ENCODE assay signal across 9 mouse cellular contexts in the genomic region with DNA sequence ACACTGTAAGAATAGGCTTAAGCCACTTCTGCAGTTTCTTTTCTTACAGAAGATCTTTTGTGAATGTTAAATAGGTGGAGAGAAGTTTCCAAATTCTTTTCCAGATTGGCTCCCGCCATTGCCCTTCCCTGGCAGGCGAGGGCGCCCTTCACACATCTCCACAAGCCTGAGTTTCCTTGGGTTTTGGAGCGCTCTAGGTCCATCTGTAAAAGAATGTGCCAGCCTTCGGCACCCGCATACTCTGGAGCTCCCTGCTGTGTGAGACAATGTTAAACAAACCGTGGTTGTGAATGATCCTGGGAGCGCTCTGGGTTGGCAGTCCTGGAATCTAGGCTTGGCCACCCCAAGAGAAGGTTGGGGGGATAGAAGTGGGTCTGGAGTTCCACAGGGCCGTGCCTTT.
DNase-seq lines count a peak whose midpoint lies in the region; ATAC-seq and TF ChIP-seq lines count a peak whose summit lies in the region.
"Had no signal": no experiment of that assay in that cellular context is flagged by ENCODE, and none has a peak within 500 bp of the region (broad histone marks: within the 10 kb centered on the region; RNA-seq: fewer than 3 reads in every experiment).

No protein-coding gene starts in this region.

- WGBS in embryonic facial prominence, embryonic 10.5 days: 4% methylated on average over 9 of the region's 9 CpGs
- 4% methylated on average over 9 of the region's 9 CpGs for WGBS in hindbrain, embryonic 16.5 days
- WGBS in limb, embryonic 14.5 days: 3% methylated on average over 9 of the region's 9 CpGs
- 5% methylated on average over 9 of the region's 9 CpGs for WGBS in stomach, embryonic 16.5 days

- no peak for TF ChIP-seq EP300 in ES-Bruce4 (IDR thresholded peaks at IDR 0.05; ENCODE audit: insufficient read depth, low read depth, low read length)

- peaks cover 2% of the 10 kb centered on the region for H3K4me1 ChIP-seq in ES-Bruce4 (ENCODE audit: control insufficient read depth, insufficient read depth, low read length)
- H3K4me1 ChIP-seq in embryonic facial prominence, embryonic 10.5 days: peaks cover 20% of the 10 kb centered on the region
- H3K4me1 ChIP-seq in hindbrain, embryonic 16.5 days (ENCODE audit: control insufficient read depth, insufficient read depth, low read depth, low read length): peaks cover 19% of the 10 kb centered on the region
- H3K4me1 ChIP-seq in limb, embryonic 14.5 days (ENCODE audit: control insufficient read depth, insufficient read depth, low read length): no peaks in the 10 kb centered on the region
- H3K4me1 ChIP-seq in stomach, embryonic 16.5 days (ENCODE audit: control insufficient read depth, insufficient read depth, low read length): no peaks in the 10 kb centered on the region

- TF ChIP-seq POLR2A in ES-Bruce4 (IDR thresholded peaks at IDR 0.05; ENCODE audit: insufficient read depth, low read length): no peak
- no peak for TF ChIP-seq POLR2A in limb, embryonic 14.5 days (IDR thresholded peaks at IDR 0.05; ENCODE audit: borderline replicate concordance, extremely low read depth, insufficient read depth, insufficient read length)

- ATAC-seq in hindbrain, embryonic 16.5 days: peak; percentile 57
- ATAC-seq in limb, embryonic 14.5 days (ENCODE audit: low FRiP score, low read depth): 0 out of 2 replicates have a peak, but pooled peaks have one; percentile 9
- ATAC-seq in stomach, embryonic 16.5 days (ENCODE audit: insufficient read depth, low FRiP score): peak; percentile 38
- no peak for ATAC-seq in inflammation-experienced regulatory T-cells, adult 6 months

- no peaks in the 10 kb centered on the region for H3K27me3 ChIP-seq in ES-Bruce4 (ENCODE audit: control insufficient read depth, insufficient read depth, low read length, poor library complexity, severe bottlenecking)
- peaks cover 6% of the 10 kb centered on the region for H3K27me3 ChIP-seq in embryonic facial prominence, embryonic 10.5 days (replicated peaks; ENCODE audit: low read depth, poor library complexity, severe bottlenecking)
- no peaks in the 10 kb centered on the region for H3K27me3 ChIP-seq in hindbrain, embryonic 16.5 days (replicated peaks; ENCODE audit: control insufficient read depth, insufficient read depth, low read length)
- H3K27me3 ChIP-seq in limb, embryonic 14.5 days (ENCODE audit: control insufficient read depth, insufficient read depth, low read length): peaks cover 10% of the 10 kb centered on the region; the same call in 1 of the 2 replicates
- H3K27me3 ChIP-seq in stomach, embryonic 16.5 days (ENCODE audit: control insufficient read depth, insufficient read depth, low read length): no peaks in the 10 kb centered on the region

- H3K4me2 ChIP-seq in hindbrain, embryonic 16.5 days (ENCODE audit: low read length): peak overlapping the region; percentile 69
- H3K4me2 ChIP-seq in limb, embryonic 14.5 days (replicated peaks; ENCODE audit: low read depth, low read length, severe bottlenecking): peak overlapping the region; percentile 56; the same call in 1 of the 2 replicates
- H3K4me2 ChIP-seq in stomach, embryonic 16.5 days (ENCODE audit: low read depth, low read length): no peak overlapping the region

- no peak overlapping the region for H3K27ac ChIP-seq in ES-Bruce4 (ENCODE audit: insufficient read depth, low read length)
- peak overlapping the region; percentile 57; the same call in 1 of the 2 replicates for H3K27ac ChIP-seq in embryonic facial prominence, embryonic 10.5 days (replicated peaks)
- peak overlapping the region; percentile 68 for H3K27ac ChIP-seq in hindbrain, embryonic 16.5 days (ENCODE audit: low read depth, low read length)
- H3K27ac ChIP-seq in limb, embryonic 14.5 days (replicated peaks; ENCODE audit: low read depth, low read length): no peak overlapping the region
- no peak overlapping the region for H3K27ac ChIP-seq in stomach, embryonic 16.5 days (ENCODE audit: low read length)

- H3K9ac ChIP-seq in ES-Bruce4 (ENCODE audit: low read depth, poor library complexity, severe bottlenecking): no peak overlapping the region
- H3K9ac ChIP-seq in hindbrain, embryonic 16.5 days (ENCODE audit: low read depth, low read length): 0 out of 2 replicates have a peak overlapping the region, but pooled peaks have one; percentile 32
- no peak overlapping the region for H3K9ac ChIP-seq in limb, embryonic 14.5 days (ENCODE audit: low read depth, low read length, severe bottlenecking)
- no peak overlapping the region for H3K9ac ChIP-seq in stomach, embryonic 16.5 days (ENCODE audit: low read length)

- TF ChIP-seq CTCF in ES-Bruce4 (IDR thresholded peaks at IDR 0.05; ENCODE audit: low read depth, low read length): peak; percentile 76

- H3K4me3 ChIP-seq in ES-Bruce4 (ENCODE audit: low read depth, low read length): peak overlapping the region; percentile 43
- peak overlapping the region; percentile 60 for H3K4me3 ChIP-seq in embryonic facial prominence, embryonic 10.5 days
- peak overlapping the region; percentile 44 for H3K4me3 ChIP-seq in hindbrain, embryonic 16.5 days (ENCODE audit: low read length)
- H3K4me3 ChIP-seq in limb, embryonic 14.5 days (replicated peaks; ENCODE audit: low read length): no peak overlapping the region
- H3K4me3 ChIP-seq in stomach, embryonic 16.5 days (replicated peaks; ENCODE audit: low read length): no peak overlapping the region
- H3K4me3 ChIP-seq: erythroblast, embryonic 14.5 days had no signal

- no peaks in the 10 kb centered on the region for H3K9me3 ChIP-seq in ES-Bruce4 (replicated peaks; ENCODE audit: control insufficient read depth, insufficient read depth, low read length, poor library complexity, severe bottlenecking)
- H3K9me3 ChIP-seq in embryonic facial prominence, embryonic 10.5 days: no peaks in the 10 kb centered on the region
- no peaks in the 10 kb centered on the region for H3K9me3 ChIP-seq in hindbrain, embryonic 16.5 days (ENCODE audit: control insufficient read depth, low read length)
- H3K9me3 ChIP-seq in limb, embryonic 14.5 days (ENCODE audit: control insufficient read depth, low read length): no peaks in the 10 kb centered on the region
- no peaks in the 10 kb centered on the region for H3K9me3 ChIP-seq in stomach, embryonic 16.5 days (replicated peaks; ENCODE audit: control insufficient read depth, low read length)

- H3K36me3 ChIP-seq in ES-Bruce4 (ENCODE audit: control insufficient read depth, insufficient read depth, low read length, poor library complexity, severe bottlenecking): no peaks in the 10 kb centered on the region
- no peaks in the 10 kb centered on the region for H3K36me3 ChIP-seq in embryonic facial prominence, embryonic 10.5 days (replicated peaks)
- H3K36me3 ChIP-seq in hindbrain, embryonic 16.5 days (ENCODE audit: control insufficient read depth, insufficient read depth, low read length): no peaks in the 10 kb centered on the region
- H3K36me3 ChIP-seq in limb, embryonic 14.5 days (ENCODE audit: control insufficient read depth, insufficient read depth, low read length): no peaks in the 10 kb centered on the region
- no peaks in the 10 kb centered on the region for H3K36me3 ChIP-seq in stomach, embryonic 16.5 days (ENCODE audit: control insufficient read depth, insufficient read depth, low read length)

- peak; percentile 2 for DNase-seq in adrenal gland, adult 2 months
- DNase-seq in adrenal gland, postnatal 4 days (ENCODE audit: low spot score in 2 of 2): no peak
- DNase-seq in embryonic facial prominence, embryonic 10.5 days (ENCODE audit: low spot score): peak; percentile 43
- DNase-seq in limb, embryonic 14.5 days (ENCODE audit: low spot score): no peak

Comparison
In these comparisons a context has a peak if more than half of its experiments do, and no peak if none do; other contexts are left out.
1. DNase-seq: peak in adrenal gland, adult 2 months (single experiment) and embryonic facial prominence, embryonic 10.5 days (single experiment); none in adrenal gland, postnatal 4 days (0 of 2) and limb, embryonic 14.5 days (single experiment).
2. H3K27ac ChIP-seq: peak in embryonic facial prominence, embryonic 10.5 days (single experiment) and hindbrain, embryonic 16.5 days (single experiment); none in ES-Bruce4 (single experiment), limb, embryonic 14.5 days (single experiment) and stomach, embryonic 16.5 days (single experiment).
3. H3K4me3 ChIP-seq: peak in ES-Bruce4 (single experiment), embryonic facial prominence, embryonic 10.5 days (single experiment) and hindbrain, embryonic 16.5 days (single experiment); none in limb, embryonic 14.5 days (single experiment) and stomach, embryonic 16.5 days (single experiment).